Mouse (Mus musculus) brain, adult 2 months (tissue): Measurements from ENCODE around the gene Zfp667.
A peak's percentile ranks its signal among the peaks of the same experiment; 100 is the strongest.
"Not testable (repeated sequence)": the region's sequence is repeated elsewhere in the genome, so short reads cannot be mapped to it uniquely, and the experiment has no call there.

Experiments
- DNase-seq: peaks from one replicate; pipeline ENCODE4 v3.0.0; 2011; ENCODE audit warnings: low read depth, low spot score

Gene Zfp667

DNA sequence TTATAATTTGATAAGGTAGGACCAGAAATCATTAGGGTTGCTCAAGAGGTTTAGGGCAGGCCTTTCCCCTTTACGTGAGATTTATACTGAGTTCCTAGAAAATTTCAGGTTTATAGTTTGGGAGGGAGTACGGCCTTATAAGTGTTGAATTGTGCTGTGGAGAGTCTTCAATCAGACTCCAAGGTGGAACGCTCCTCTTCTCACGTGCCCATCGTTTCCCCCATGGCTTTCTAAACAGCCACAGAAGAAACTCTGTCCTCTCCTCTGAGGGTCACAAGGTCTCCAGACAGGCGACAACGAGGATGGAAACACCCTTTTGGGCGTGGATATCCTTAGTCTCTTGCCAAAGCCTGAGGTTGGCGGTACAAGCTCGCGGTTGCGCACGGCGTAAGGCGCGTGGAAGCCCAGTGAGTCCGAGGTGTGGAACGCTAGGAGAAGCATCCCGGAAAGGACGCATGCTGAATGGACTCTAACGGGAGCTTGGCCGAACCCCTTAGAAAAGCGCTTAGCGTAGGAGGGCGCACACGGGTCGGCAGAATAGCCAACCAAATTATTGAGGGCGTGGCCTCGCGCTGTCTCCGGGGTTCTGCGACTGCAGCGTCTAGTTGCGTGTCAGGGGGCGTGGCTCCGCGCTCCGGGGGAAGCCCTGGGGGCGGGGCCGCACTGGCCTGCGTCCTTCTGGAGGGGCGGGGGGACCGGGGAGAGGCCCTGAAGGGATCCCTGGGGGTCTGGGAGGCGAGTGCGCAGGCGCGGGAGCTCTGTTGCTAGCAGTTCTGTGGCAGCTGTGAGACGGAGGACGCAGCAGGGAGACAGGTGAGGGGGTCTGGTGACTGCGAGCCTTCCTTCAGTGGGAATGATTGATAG lies at the start of gene Zfp667:
TSS of gene Zfp667 (plus strand) at position 738 of the 864 bp plus-strand sequence.
- DNase-seq: peak; percentile 98

DNA sequence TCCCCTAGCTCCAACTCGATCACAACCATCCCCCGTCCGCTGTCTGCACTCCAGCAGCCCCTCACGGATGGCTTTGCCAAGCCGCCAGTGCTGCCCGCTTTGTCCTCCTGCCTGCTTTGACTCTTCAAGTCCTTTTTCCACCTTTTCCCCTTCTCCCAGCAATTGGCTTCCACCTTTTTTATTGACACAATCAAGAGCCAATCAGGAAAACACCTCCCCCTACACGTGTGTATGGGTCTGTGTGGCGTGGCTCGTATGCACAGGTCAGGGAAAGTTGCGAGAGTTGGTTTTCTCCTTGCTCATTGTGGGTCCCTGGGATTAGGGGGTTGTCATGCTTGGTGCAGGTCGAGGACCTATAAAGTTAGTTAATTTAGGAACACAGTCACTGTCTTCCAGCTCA lies 46.6 kb upstream of the Zfp667 start:
- no peak for DNase-seq

DNA sequence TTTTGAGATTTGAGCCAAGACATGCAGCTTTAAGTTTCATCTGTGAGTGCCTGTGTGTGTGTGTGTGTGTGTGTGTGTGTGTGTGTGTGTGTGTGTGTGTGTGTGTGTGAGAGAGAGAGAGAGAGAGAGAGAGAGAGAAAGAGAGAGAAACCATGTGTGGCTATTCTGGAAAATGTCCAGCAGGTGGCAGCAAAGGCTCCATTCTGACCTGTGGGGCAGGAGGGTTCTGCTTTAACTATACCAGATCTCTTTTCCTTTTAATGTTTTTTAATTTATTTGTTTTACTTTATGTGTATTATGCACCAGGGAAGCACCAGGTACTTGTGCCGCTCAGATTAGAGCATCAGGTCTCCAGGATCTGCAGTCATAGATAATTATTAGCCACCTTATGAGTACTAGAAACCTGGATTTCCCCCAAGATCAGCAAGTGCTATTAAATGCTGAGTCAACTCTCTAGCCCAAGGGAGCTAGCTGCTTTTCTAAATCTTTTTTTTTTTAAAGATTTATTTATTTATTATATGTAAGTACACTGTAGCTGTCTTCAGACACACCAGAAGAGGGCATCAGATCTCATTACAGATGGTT lies 45.4 kb upstream of the Zfp667 start:
- peak; percentile 64 for DNase-seq

DNA sequence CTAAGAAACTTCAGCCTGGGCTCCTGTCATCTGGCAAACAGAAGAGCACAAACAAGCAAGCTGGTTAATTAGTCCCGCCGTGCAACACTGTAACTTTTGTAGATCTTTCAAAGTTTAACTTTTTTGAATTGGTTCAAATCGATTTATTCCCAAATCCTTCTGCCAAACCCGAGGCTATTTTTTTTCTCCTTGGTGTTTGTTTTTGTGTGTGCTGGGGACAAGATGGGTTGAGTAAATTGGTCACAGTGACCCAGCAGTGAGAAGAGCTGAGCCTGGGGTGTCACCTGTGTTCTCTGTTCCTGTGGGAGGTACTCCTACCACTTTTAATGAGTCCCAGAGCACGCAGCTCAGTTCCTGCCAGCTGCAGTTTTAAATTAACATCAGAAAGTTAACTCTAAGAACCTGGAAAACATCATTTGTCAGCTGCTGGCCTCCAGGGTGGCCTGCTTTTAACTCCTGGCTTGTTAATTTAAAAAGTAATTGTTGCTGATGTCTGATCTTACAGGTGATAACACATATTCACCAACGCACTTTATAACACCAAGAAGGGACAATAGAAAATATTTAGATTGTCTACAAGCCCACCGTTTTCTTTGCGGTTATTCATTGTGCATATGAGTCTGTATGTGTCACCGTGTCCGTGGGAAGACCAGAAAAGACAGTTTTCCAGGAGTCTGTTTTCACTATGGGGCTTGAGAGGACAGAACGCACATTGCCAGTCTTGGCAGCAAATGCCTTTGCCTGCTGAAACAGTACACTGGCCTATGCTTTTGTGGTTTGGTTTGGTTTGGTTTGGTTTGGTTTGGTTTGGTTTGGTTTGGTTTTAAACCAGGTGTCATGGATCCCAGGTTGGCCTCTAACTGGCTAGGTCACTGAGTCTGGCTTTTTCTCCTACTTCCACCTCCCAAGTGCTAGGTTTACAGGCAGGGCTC lies 41.8 kb upstream of the Zfp667 start:
- no peak for DNase-seq

DNA sequence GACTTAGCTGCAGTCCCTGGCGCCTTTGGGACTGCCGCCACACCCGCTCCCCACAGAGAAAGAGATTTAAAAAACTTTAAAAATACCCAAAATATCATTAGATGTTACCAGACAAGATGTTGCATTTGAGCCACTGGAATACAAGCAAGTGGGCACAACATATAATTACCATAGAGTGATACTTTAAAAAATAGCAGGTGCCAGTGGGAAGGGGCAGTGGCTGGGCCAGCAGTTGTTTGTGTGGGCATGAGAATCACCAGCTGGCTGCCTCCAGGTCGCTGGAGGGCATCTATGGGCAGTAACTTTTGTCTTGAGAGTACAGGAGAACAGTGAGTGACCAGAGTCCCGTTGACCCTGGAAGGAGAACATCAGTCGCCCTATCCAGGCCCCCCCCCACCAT lies 34.0 kb upstream of the Zfp667 start, which contains the start of gene Epp13:
TSS of gene Epp13 (plus strand) at position 301 of the 400 bp plus-strand sequence.
- no peak for DNase-seq

DNA sequence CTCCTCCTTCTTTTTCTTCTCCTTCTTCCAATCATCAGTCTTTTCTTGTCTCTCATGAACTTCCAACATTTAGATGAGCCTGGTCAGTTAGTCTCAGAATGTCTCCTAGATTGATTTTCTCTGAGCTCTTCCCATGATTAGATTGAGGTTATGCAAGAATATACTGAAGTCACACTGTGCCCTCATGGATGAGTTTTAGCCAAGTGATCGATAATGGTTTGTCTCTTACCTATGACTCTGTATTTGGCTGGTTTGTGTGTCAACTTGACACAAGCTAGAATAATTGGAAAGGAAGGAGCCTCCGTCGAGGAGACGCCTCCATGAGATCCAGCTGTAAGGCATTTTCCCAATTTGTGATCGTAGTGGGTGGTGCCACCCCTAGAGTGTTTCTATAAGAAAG lies 31.9 kb upstream of the Zfp667 start:
- DNase-seq: no peak

DNA sequence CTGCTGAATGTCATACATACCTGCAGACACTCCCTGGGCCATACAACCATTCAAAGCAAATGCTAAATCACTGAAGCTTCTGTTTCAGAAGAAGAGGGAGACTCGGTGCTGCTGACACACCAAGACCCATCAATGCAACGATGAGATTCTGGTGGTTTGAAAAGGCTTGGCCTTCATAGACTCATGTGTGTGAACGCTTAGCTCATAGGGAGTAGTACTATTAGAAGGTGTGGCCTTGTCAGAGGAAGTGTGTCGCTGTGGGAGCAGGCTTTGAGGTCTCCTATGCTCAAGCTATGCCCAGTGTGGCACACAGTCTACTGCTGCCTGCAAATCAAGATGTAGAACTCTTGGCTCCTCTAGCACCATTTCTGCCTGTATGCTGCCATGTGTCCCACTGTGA lies 29.0 kb upstream of the Zfp667 start:
- no peak for DNase-seq

DNA sequence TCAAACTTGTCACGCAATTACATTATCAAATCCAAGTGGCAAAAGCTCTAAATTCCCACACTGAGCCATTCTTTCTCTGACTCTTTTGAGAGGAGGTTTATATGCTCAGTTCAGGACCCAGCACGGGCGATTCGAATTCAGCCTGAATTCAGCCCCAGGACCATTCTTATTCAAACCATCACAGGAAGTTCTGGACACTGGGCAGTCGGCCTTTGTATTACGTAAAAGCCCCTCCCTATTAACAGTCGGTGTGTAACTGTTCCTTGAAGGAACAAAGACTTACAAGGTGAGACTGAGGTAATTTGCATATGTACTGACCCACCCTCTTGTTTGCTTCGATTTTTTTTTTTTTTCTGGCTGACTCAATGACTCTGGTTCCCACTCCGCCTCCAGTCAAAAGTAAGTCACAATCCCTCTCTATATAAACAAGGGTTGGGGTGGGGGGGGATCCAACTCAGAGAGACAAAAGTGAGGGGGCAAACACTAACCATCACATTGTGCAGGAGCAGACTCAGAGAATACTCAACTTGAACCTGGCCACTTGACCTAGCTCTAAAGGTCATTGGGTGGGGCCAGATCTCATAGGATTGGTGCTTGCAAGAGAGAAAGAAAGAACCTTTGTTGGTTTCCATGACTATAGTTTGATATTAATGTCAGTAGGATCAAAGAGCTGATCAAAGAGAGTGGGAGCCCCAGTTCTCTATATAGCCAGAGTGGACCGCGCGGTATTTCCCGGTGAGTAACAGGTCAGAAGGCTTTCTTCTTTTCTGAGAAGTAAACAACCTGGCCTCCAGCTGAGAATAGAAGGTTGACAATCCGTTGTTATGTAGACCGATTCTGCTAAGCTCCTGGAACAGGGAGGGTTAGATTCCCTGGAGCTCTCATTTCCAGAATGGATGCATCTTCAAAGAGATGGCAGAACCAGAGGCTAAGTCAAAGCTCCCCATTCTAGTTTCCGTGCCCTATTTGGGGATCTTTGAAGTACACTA lies 27.9 kb upstream of the Zfp667 start:
- DNase-seq: peak; percentile 32

DNA sequence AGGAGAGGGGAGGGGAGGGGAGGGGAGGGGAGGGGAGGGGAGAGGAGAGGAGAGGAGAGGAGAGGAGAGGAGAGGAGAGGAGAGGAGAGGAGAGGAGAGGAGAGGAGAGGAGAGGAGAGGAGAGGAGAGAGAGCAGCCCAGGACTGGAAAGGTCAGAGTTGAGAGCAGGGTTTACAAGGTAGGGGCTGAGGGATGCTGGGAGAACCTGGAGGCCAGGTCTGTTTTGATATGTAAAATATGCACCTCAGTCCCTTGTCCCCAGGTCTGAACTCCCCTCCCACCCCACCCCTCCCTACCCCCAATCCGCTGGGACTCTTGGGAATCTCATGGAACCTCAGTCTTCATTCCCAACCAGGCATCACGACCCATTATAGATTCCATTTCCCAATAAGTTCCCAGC lies 26.4 kb upstream of the Zfp667 start:
- DNase-seq: not testable (repeated sequence)

DNA sequence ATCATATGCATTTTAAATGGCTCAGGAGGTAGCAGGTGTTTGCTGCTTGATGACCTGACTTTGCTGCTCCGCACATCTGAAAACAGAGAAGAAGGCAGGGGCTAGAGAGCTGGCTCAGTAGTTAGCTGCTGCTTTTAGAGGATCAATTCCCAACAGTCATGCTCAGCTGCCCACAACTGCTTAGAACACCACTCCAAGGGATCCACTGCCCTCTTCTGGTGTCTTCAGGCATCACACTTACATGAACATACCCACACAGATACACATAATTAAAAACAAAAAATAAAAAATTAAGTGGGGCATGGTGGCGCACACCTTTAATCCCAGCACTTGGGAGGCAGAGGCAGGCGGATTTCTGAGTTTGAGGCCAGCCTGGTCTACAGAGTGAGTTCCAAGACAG lies 24.3 kb upstream of the Zfp667 start:
- DNase-seq: no peak

DNA sequence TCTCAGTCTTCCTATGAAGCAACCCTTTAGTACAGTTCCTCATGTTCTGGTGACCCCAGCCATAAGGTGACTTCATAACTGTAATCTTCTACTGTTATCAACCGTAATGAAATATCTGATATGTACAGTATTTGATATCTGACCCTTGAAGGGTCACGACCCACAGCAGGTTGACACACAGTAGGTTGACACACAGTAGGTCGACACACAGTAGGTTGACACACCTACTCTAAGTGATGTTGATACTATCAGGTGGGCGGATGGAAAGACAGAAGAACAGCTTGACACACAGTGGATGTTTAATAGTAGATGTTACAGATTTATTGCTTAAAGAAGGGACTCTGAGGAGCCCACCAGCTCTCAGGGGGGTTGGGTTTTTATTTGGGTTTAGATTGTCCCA lies 23.4 kb upstream of the Zfp667 start:
- DNase-seq: no peak

DNA sequence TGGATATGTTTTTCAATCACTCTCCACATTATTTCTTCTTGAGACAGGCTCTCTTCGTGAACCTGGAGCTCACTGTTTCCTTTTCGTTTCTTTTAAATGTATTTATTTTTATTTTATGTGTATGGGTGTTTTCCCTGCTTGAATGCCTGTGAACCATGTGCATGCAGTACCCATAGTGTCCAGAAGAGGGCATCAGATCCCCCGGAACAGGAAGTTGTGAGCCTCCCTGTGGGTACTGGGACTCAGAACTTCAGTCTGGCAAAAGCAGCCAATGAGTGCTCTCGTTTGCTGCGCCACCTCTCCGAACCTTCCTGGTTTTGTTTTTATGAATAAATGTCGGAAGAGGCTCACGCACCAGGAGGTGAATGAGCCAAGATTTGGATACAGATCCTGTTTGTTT lies 20.7 kb upstream of the Zfp667 start:
- DNase-seq: peak; percentile 9

DNA sequence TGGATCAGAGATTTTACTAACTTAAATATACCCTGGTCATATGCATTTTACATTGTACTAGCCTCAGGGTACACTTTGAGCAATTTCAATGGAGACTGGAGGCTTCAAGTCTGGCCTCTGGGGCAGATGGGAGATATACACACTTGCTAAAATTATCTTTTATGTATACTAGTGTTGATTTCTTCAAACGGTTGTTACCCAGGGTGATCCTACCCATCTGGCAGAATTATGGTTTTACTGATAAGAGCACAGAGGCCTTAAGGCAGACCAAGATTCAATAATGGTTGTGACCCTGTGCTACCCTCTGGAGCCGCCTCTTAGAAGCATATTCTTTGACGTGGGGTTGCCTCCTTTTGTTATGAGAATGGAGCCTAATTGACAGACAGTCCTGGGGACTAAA lies 8.5 kb upstream of the Zfp667 start:
- no peak for DNase-seq

DNA sequence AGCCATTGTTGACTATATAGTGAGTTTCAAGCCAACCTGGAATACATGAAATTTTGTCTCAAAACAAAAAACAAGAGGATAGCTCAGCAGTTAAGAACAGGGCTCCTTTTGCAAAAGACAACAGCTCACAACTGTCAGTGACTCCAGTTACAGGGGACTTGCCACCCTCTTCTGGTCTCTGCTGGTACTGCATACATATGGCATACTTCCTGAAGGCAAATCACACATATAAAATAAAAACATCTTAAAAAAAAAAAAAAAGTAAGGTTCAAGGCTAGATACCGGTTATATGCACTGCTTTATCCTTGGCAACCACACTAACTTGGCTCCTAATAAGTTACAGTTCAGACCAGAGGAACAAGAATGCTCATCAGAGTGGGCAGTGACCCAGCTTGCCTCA lies 3.6 kb upstream of the Zfp667 start:
- DNase-seq: peak; percentile 93

DNA sequence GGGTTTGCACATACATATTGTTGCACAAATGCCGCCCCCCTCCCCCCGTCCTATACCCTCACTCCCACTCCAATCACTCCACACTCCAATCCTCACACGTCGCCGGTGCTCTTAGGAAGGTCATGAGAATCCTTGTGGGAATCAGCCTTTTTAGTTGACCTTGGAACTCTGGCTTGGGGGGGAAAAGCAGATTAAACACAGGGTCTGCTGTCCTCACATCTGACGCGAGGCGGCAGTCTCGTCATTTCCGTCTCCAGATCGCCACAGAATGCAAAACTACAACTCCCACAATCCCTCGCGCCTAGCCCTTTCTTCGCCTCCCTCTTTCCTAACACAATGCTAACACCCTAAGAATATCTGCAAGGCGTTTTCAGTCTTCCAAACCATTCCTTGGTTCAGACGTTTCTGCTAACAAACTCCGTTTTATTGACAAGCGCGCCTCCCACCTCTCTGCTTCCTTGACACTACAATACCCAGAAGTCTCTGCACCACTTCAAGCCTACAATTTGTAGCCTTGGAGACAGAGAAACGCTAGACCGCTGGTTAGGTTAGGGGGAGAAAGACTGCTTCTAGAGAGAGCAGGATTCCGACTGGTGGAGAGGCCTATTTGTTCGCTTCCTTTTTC lies 2.8 kb upstream of the Zfp667 start:
- DNase-seq: peak; percentile 96

DNA sequence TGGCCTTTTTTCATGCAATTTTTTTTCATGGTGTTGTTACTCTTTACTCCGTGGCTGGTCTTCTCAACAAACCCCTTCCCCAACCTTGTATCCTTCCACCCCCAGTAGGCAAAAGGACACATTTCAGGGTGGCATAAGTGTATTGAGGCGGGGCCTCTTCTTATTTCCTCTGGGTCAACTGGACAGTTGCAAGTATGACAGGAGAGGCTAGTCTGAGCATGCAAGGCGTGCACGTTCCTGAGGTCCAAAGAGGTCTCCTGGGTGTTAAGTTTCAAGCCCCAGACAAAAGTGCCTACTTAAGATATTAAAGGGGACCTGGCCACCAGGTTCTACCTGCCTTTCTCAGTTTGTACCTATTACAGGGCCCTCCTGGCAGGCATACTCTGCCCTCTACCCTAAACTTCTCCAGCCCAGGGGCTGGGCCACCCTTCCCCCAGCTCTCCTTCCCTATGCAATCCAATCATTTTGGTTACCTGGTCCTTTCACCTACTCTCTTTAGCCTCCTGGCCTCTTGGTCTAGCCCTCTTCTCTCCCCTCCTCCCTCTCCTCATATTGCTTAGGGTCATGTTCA lies 1.9 kb upstream of the Zfp667 start:
- no peak for DNase-seq

DNA sequence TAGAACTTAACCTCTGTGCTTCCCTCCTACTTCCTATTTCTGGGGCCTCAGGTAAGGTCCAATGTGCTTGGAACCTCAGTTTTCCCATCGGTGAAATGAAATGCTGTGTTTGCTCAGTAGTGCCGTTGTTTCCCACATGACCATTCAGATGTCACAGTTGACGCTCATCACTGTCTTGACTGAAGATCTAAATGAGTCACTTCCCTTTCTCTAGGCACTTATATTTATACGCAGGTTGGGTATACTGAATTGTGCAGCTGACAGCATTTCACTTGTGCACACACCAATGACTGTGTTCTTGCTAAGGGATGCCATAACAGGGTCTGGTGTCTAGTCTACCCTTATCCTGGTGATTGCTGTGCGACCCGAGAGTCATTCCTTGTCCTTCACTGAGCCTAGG lies 1.0 kb upstream of the Zfp667 start:
- DNase-seq: no peak

DNA sequence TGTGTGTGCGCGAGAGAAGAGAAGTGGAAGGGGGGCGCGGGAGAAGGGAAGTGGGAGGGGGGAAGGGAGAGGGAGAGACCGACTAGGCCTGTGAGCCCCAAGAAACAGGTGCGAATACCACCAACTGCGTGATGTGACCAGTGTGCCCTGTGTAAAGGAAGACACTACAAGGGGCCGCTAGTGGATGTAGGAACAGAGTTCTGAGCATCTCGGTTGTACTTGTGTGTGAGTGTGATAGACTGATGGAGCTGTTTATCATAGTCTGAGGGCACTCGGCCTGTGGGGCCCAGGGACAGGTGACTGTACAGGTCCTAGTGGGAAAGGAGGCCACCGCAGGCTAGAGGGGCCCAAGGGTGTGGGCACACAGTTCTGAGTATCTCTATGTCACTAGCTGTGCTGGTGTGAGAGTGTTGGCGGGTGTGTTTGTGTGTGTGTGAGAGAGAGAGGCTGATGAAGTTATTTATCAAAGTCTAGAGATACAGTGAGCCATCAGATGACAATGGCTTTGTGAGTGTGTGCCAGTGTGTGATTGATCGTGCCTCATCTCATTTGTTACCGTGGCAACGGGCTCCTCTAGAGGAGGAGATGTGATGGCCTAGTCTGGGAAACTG lies 647 bp downstream of the Zfp667 start:
- DNase-seq: peak; percentile 71

DNA sequence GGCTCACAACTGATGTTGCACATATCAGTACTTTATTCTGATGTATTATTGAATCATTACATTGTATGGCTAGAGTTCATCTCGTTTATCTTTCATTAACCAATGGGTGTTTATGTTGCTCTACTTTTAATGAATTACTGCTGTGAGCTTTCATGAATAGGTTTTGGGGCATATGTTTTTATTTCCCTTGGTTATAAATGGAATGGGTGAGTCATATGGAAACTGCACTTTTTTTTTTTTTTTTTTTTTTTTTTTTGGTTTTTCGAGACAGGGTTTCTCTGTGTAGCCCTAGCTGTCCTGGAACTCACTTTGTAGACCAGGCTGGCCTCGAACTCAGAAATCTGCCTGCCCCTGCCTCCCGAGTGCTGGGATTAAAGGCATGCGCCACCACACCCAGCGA lies 4.7 kb downstream of the Zfp667 start:
- not testable (repeated sequence) for DNase-seq

DNA sequence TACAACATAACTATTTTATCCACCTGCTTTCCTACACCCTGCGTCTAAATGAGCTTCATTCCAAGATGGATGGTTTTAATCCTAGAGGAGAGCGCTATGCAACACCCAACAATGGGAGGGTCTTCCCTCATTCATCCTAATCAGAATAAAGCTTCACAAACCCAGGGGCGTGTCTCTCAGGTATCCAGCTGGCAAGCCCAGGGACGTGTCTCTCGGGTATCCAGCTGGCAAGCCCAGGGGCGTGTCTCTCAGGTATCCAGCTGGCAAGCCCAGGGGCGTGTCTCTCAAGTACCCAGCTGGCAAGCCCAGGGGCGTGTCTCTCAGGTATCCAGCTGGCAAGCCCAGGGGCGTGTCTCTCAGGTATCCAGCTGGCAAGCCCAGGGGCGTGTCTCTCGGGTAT lies 14.4 kb downstream of the Zfp667 start:
- DNase-seq: not testable (repeated sequence)
